Mouse (Mus musculus) small intestine, adult 10 weeks (tissue): ENCODE measurements around the gene Cyp4x1. TPM values are rescaled to one million over a fixed set of nuclear protein-coding genes. Genes with fewer than 3 reads are reported as not detected.

ENCODE experiments used
- polyA plus RNA-seq: library from polyadenylated mRNA; stranded (reverse); fragments of 350-450 nt; fragmentation: Illumina TruSeq; extraction: RNeasy Lipid Tissue Mini Kit (QIAGEN cat#74804); gene quantifications from one replicate; pipeline ENCODE4 v1.2.3, GENCODE M21; 2014; ENCODE audit warnings: low replicate concordance

Gene Cyp4x1
- 0.11 TPM for polyA plus RNA-seq

DNA sequence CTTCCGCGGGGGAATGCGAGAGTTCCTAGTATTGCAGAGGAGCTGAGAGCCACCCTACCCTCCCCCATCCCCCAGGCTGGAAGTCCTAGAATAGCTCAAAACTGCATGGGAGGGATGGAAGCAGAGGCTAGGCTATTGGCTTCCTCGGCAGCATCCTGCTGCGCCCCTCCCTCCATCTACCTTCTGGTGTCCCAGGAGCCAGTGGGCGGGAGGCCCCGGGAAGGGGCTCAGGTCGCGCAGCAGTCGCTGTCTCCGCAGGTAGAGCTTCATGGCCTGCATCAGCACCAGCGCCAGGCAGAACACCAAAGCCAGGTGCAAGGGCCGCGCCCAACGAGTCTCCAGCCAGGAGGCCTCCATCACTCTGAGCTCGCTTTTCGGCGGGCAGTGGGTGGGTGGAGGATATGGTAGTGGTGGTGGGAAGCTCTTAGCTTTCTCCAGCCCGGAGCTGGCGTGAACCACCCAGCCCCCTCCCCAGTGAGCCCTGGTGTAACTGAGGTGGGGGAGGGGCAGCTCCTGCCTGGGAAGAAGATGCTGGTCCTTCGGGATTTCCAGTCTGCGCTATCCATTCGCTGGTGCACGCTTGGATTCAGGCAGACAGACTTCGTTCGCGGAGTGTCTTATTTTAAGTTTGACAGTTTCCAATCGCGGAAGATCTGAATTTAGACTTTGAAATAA, at the start of gene Cyp4x1:
TSS of gene Cyp4x1 (minus strand) at position 661 of the 675 bp plus-strand sequence.

DNA sequence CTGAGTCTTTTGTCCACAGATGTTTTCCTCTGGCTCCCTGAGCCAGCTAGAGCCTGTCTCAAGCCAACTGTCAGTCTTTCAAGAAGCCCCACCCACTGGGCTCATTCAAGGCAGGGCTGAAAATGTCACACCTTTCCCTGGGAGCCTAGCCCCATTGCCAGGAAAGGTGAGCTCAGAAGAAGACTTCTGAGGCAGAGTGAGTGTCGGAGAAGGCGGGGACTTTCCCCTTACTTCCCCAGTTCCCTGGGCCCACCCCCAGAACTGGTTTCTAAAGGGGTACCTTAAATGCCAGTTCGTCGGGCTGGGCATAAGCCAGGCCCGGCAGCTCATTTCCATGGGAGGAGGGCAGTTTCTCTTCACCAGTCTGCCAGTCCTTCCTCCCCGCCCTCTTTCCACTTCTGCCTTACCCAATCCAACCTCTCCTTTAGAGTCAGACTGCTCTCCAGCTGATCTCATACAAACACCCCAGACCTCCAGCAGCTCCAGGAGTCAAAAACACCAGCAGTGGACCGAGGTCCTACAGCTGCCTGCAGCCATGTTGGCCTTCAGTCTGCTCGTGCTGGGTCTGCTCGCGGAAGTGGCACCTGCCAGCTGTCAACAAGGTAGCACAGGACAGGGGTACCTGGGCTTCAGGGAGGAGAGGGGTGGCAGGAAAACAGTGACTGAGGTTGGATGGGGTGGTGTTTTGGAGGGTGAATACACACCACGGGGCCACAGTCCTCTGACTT, 45.3 kb downstream of the Cyp4x1 start, which contains the start of gene Pdzk1ip1:
TSS of gene Pdzk1ip1 (plus strand) at position 98 of the 728 bp plus-strand sequence.

DNA sequence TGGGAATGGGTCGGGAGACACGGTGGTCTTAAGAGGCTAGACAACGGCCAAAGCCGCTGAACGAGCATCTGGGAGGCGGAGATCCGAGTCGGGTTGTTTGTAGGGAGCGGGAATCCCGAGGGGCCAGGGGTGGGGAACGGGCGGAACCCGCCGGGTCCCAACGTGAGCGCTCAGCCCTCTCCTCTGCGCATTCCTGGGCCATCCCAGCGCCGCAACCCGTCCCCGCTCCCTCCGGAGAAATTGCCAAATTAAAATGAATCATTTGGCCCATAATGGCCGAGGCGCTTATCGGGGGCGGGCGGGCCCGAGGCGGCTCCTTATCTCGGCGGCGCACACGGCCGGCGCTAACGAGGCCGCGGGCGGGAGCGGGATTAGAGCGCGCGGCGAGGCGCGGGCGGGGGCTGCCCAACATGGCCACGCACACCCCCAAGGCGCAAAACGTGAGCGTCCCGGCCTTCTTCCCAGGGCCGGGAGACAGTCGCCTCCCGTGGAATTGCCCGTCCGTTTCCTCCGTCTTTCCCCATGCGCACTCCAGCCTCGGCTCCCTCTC, 77.6 kb downstream of the Cyp4x1 start, which contains the start of gene Tal1:
TSS of gene Tal1 (plus strand) at position 56 of the 550 bp plus-strand sequence.

Other genes starting within 250 kb of the Cyp4x1 start
- not detected for gene Foxd2, start 225.4 kb downstream of the Cyp4x1 start, polyA plus RNA-seq
- not detected for gene Foxe3, start 208.3 kb downstream of the Cyp4x1 start, polyA plus RNA-seq
- gene Cmpk1, start 147.0 kb downstream of the Cyp4x1 start, polyA plus RNA-seq: 1,673 TPM
- 4.6 TPM for gene Stil, start 134.1 kb downstream of the Cyp4x1 start, polyA plus RNA-seq
- 0.97 TPM for gene Tal1, start 77.9 kb downstream of the Cyp4x1 start, polyA plus RNA-seq
- not detected for gene Pdzk1ip1, start 45.6 kb downstream of the Cyp4x1 start, polyA plus RNA-seq
- gene Cyp4a29, start 107.8 kb upstream of the Cyp4x1 start, polyA plus RNA-seq: not detected
- not detected for gene Cyp4a12a, start 164.8 kb upstream of the Cyp4x1 start, polyA plus RNA-seq